Mouse (Mus musculus): Measurements from ENCODE around the gene Nphp4. TPM values are rescaled to one million over a fixed set of nuclear protein-coding genes. Genes with fewer than 3 reads are reported as not detected.

Gene Nphp4
- polyA plus RNA-seq (2014; fragmentation: Illumina TruSeq; extraction: RNeasy Lipid Tissue Mini Kit (QIAGEN cat#74804); ENCODE audit: low read depth, low replicate concordance): not detected

DNA sequence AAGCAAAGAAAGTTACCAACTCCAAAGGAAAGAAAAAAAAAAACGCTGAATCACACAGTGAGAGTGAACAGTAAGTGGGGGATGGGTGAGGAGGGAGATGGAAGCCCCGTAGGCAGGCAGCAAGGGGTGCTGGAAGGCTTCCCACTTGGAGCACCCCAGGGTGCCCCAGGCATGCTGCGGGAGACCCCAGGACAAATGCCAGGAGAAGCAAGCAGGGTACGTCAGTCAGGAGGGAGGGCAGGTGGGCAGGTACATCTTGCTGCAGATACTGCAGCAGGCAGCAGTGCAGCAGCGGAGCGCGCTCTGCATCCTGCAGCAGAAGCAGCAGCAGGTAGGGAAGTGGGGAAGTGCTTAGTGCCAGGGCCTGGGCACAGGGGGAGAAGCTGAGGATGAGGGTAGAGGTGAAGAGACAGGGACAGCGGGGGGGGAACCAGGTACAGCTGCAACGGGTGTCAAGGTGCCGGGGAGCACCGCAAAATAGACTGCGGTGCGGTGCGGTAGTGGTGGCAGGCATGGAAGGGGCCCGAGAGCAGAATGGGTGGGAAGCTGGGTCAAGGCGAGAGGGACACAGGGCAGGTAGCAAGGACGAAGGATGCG is at the start of gene Nphp4:
Nphp4 (plus strand) TSS at position 280 of the 597 bp plus-strand sequence.

DNA sequence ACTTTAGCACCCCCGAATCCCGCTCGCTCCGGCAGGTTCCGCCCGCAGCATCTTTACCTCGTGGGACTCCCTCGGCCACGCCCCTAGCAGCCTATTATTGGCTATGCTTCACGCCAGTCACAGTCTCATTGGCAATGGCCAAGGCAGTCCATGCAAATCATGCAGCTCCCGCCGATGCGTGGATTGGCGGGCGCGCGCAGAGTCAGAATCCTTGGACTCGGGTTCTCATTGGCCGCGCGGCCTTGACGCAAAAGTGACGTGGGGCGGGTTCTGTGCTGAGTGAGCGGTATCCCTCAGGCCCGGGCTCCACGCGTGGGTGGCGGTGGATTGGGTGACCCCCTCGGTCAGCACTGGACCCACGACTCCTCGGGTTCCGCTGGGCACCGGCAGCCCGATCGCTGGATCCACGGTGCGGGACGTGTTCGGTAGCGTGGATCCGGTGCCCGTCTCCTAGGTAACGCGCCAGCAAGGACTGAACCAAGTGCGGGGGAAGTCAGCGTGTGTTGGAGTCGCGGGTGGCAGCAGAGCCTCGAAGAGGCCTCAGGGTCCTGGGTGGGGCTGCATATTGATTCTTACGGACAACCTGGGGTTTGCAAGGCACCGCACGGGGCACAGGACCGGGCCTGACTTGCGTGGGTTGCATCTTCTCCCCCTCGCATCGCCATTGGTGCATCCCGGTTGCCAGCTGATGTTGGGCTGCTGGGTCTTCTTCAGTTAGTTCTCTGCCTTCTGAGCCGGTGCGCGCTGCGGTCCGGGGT is 1.1 kb downstream of the Nphp4 start, which contains the start of gene Kcnab2:
Kcnab2 (minus strand) TSS at position 406 of the 758 bp plus-strand sequence.

Other genes with a start within 250 kb of the Nphp4 start
- 0.16 TPM for gene Gpr153, start 202.5 kb upstream of the Nphp4 start, polyA plus RNA-seq (2014; fragmentation: Illumina TruSeq; extraction: RNeasy Lipid Tissue Mini Kit (QIAGEN cat#74804); ENCODE audit: low read depth, low replicate concordance)
- gene Hes3, start 185.0 kb upstream of the Nphp4 start, polyA plus RNA-seq (2014; fragmentation: Illumina TruSeq; extraction: RNeasy Lipid Tissue Mini Kit (QIAGEN cat#74804); ENCODE audit: low read depth, low replicate concordance): not detected
- 5.8 TPM for gene Icmt, start 179.5 kb upstream of the Nphp4 start, polyA plus RNA-seq (2014; fragmentation: Illumina TruSeq; extraction: RNeasy Lipid Tissue Mini Kit (QIAGEN cat#74804); ENCODE audit: low read depth, low replicate concordance)
- not detected for gene Rnf207, start 157.7 kb upstream of the Nphp4 start, polyA plus RNA-seq (2014; fragmentation: Illumina TruSeq; extraction: RNeasy Lipid Tissue Mini Kit (QIAGEN cat#74804); ENCODE audit: low read depth, low replicate concordance)
- 188 TPM for gene Rpl22, start 151.0 kb upstream of the Nphp4 start, polyA plus RNA-seq (2014; fragmentation: Illumina TruSeq; extraction: RNeasy Lipid Tissue Mini Kit (QIAGEN cat#74804); ENCODE audit: low read depth, low replicate concordance)
- gene Chd5, start 138.1 kb upstream of the Nphp4 start, polyA plus RNA-seq (2014; fragmentation: Illumina TruSeq; extraction: RNeasy Lipid Tissue Mini Kit (QIAGEN cat#74804); ENCODE audit: low read depth, low replicate concordance): not detected
- not detected for gene Kcnab2, start 1.2 kb downstream of the Nphp4 start, polyA plus RNA-seq (2014; fragmentation: Illumina TruSeq; extraction: RNeasy Lipid Tissue Mini Kit (QIAGEN cat#74804); ENCODE audit: low read depth, low replicate concordance)

All from liver, adult 10 weeks (tissue).